Mouse (Mus musculus) heart, adult 2 months (tissue): Measurements from ENCODE around the gene Gap43. TPM values are rescaled to one million over a fixed set of nuclear protein-coding genes. Genes with fewer than 3 reads are reported as not detected.

Source experiments
- DNase-seq, 2 experiments: peaks; one replicate each; pipeline ENCODE4 v3.0.0; 2021
- H3K27ac ChIP-seq: fragments of 200-600 bp; 2 replicates; pipeline ENCODE4 v1.8.1; 2022
- H3K27me3 ChIP-seq: fragments of 200-500 bp; 2 replicates; pipeline ENCODE4 v1.6.1; 2012; ENCODE audit warnings: mild to moderate bottlenecking, low read length, inconsistent platforms, mixed read lengths; ENCODE audit not compliant: control insufficient read depth, insufficient read depth
- H3K36me3 ChIP-seq: fragments of 200-500 bp; 2 replicates; pipeline ENCODE4 v1.6.1; 2012; ENCODE audit warnings: low read length, inconsistent platforms; ENCODE audit not compliant: control insufficient read depth, insufficient read depth
- H3K4me1 ChIP-seq: fragments of 200-500 bp; 2 replicates; pipeline ENCODE4 v1.6.1; 2011; ENCODE audit warnings: low read length; ENCODE audit not compliant: control insufficient read depth, insufficient read depth
- H3K4me3 ChIP-seq: fragments of 200-600 bp; 2 replicates; pipeline ENCODE4 v1.8.1; 2022
- H3K79me2 ChIP-seq: fragments of 200-500 bp; replicated peaks from 2 replicates; pipeline ENCODE4 v1.6.1; 2012; ENCODE audit warnings: mild to moderate bottlenecking, inconsistent platforms, low read length, moderate library complexity, mixed read lengths; ENCODE audit not compliant: control insufficient read depth, insufficient read depth
- H3K9ac ChIP-seq: fragments of 200-500 bp; 2 replicates; pipeline ENCODE4 v1.6.1; 2012; ENCODE audit warnings: low read depth, mild to moderate bottlenecking, control low read depth, inconsistent platforms, low read length, mixed read lengths
- CTCF ChIP-seq: fragments of 200-600 bp; IDR thresholded peaks from 2 replicates; pipeline ENCODE4 v1.8.1; 2022; ENCODE audit warnings: antibody characterized with exemption, mild to moderate bottlenecking, moderate library complexity
- EP300 ChIP-seq: fragments of 200-500 bp; IDR thresholded peaks from 2 replicates; pipeline ENCODE4 v1.6.1; 2011; ENCODE audit warnings: low read depth, low read length, control low read depth; ENCODE audit not compliant: insufficient read depth
- POLR2A ChIP-seq: fragments of 200-500 bp; IDR thresholded peaks from 2 replicates; pipeline ENCODE4 v1.6.1; 2011; ENCODE audit warnings: mild to moderate bottlenecking, low read depth, low read length, control low read depth; ENCODE audit not compliant: insufficient read depth
- WGBS: fragments of 180-500 bp; shearing (Covaris S2); methylation state at CpG from one replicate; pipeline ENCODE4 v1.1.7; 2018; 5-methylcytosine and 5-hydroxymethylcytosine counted together
- intact Hi-C: fragments of 180-260 bp; cut with DNase I; formaldehyde crosslinking; loops from one replicate; pipeline ENCODE4 v1.15.1; 2025
- long read RNA-seq: library from polyadenylated mRNA; stranded (forward); transcript quantifications from one replicate; pipeline ENCODE4 v2.0.0, GENCODE M21; 2021
- polyA plus RNA-seq: library from polyadenylated mRNA; depleted of rRNA; stranded (reverse); fragments of >200 nt; gene quantifications from 2 replicates; pipeline ENCODE4 v1.2.3, GENCODE M21; 2012; rRNA removed
- total RNA-seq, 2 experiments: library from RNA; stranded (reverse); gene quantifications; 2 replicates each; pipeline ENCODE4 v1.2.3; 2021

Gap43 gene
- total RNA-seq (under 1 TPM; 0.16 to 0.57 TPM), polyA plus RNA-seq (0.43 and 0.67 TPM in 2 replicates)
- long read RNA-seq = 0 reads

GRCm38 (mm10) chr16:42340021-42340768, at the start of gene Gap43:
TSS of gene Gap43 (minus strand) at chr16:42340651.
- intact Hi-C loops = no loop called here
- no peak for DNase-seq
- 3% methylated on average over 18 of the region's 18 CpGs for WGBS
- Histone ChIP-seq H3K27ac (no peak within 1 kb of the TSS), H3K36me3 (no peaks in the 10 kb centered on the region), H3K9ac (no peak within 1 kb of the TSS), H3K4me1 (no peaks in the 10 kb centered on the region), H3K79me2 (no peaks in the 10 kb centered on the region), H3K4me3 (no peak within 1 kb of the TSS), H3K27me3 (0 out of 2 replicates have a peak, but pooled peaks cover 1% of the 10 kb centered on the region)
- TF ChIP-seq CTCF (no peak), POLR2A (no peak), EP300 (no peak)

GRCm38 (mm10) chr16:42381328-42381838, 40.9 kb upstream of the Gap43 start:
- 62% methylated on average over 4 of the region's 4 CpGs for WGBS
- Histone ChIP-seq H3K79me2 (no peaks in the 10 kb centered on the region), H3K27ac (no peak overlapping the region), H3K4me3 (no peak overlapping the region), H3K4me1 (no peaks in the 10 kb centered on the region), H3K36me3 (no peaks in the 10 kb centered on the region), H3K27me3 (no peaks in the 10 kb centered on the region), H3K9ac (no peak overlapping the region)
- TF ChIP-seq CTCF = no peak
- no peak for TF ChIP-seq POLR2A
- TF ChIP-seq EP300 = no peak
- intact Hi-C loops = no loop called here
- no peak for DNase-seq

GRCm38 (mm10) chr16:42380641-42381040, 40.2 kb upstream of the Gap43 start:
- H3K79me2 ChIP-seq = no peaks in the 10 kb centered on the region
- no peak overlapping the region for H3K27ac ChIP-seq
- WGBS = 22% methylated on average over 3 of the region's 3 CpGs
- no peak overlapping the region for H3K4me3 ChIP-seq
- H3K9ac ChIP-seq = no peak overlapping the region
- intact Hi-C loops = no loop called here
- no peaks in the 10 kb centered on the region for H3K36me3 ChIP-seq
- no peaks in the 10 kb centered on the region for H3K27me3 ChIP-seq
- TF ChIP-seq EP300 (no peak), CTCF (no peak), POLR2A (no peak)
- H3K4me1 ChIP-seq = no peaks in the 10 kb centered on the region
- peak in 1 of 2 experiments; percentile 6 for DNase-seq

- no peaks in the 10 kb centered on the region for H3K4me1 ChIP-seq
- DNase-seq = no peak
- no peak for TF ChIP-seq POLR2A
- no peak for TF ChIP-seq EP300
- TF ChIP-seq CTCF = no peak
- no peak overlapping the region for H3K4me3 ChIP-seq
- H3K36me3 ChIP-seq = no peaks in the 10 kb centered on the region
- no peaks in the 10 kb centered on the region for H3K27me3 ChIP-seq
- no peaks in the 10 kb centered on the region for H3K79me2 ChIP-seq
- intact Hi-C loops = no loop called here
- 79% methylated on average over 6 of the region's 6 CpGs for WGBS
- no peak overlapping the region for H3K27ac ChIP-seq
- H3K9ac ChIP-seq = no peak overlapping the region
Observed at GRCm38 (mm10) chr16:42370148-42370547, 29.7 kb upstream of the Gap43 start.

- Histone ChIP-seq H3K4me1 (no peaks in the 10 kb centered on the region), H3K4me3 (no peak overlapping the region), H3K27ac (no peak overlapping the region), H3K36me3 (no peaks in the 10 kb centered on the region), H3K27me3 (no peaks in the 10 kb centered on the region), H3K9ac (no peak overlapping the region), H3K79me2 (no peaks in the 10 kb centered on the region)
- intact Hi-C loops = no loop called here
- TF ChIP-seq EP300 = no peak
- TF ChIP-seq POLR2A = no peak
- no peak for TF ChIP-seq CTCF
- 87% methylated on average over 6 of the region's 6 CpGs for WGBS
- DNase-seq = no peak
Observed at GRCm38 (mm10) chr16:42369346-42369745, 28.9 kb upstream of the Gap43 start.

GRCm38 (mm10) chr16:42360061-42360460, 19.6 kb upstream of the Gap43 start:
- WGBS = 90% methylated on average over 4 of the region's 4 CpGs
- no peak for TF ChIP-seq CTCF
- TF ChIP-seq EP300 = no peak
- no peak for TF ChIP-seq POLR2A
- DNase-seq = no peak
- intact Hi-C loops = no loop called here
- no peaks in the 10 kb centered on the region for H3K79me2 ChIP-seq
- no peak overlapping the region for H3K9ac ChIP-seq
- H3K4me3 ChIP-seq = no peak overlapping the region
- H3K36me3 ChIP-seq = no peaks in the 10 kb centered on the region
- no peaks in the 10 kb centered on the region for H3K27me3 ChIP-seq
- no peak overlapping the region for H3K27ac ChIP-seq
- no peaks in the 10 kb centered on the region for H3K4me1 ChIP-seq
